Mouse (Mus musculus) CH12.LX (cell line): ENCODE results near the gene Ldlrad3.

Source experiments
- CTCF ChIP-seq, 2 experiments: IDR thresholded peaks in 1 of 2; conservative IDR thresholded peaks in 1 of 2; 2 replicates each; pipeline ENCODE4 v1.5.1; 2011 to 2012; ENCODE audit warnings: low read depth in 2 of 2, low read length in 2 of 2, improper control_type of control experiment in 1 of 2, inconsistent platforms in 1 of 2, mild to moderate bottlenecking in 1 of 2, moderate library complexity in 1 of 2
- IRF4 ChIP-seq: IDR thresholded peaks from 2 replicates; pipeline ENCODE4 v1.6.1; 2014; ENCODE audit warnings: low read depth, mild to moderate bottlenecking, inconsistent platforms, low read length, improper control_type of control experiment
- POLR2A ChIP-seq: IDR thresholded peaks from 2 replicates; pipeline ENCODE4 v1.6.1; 2011; ENCODE audit warnings: low read depth, mild to moderate bottlenecking, improper control_type of control experiment, low read length
- ZC3H11A ChIP-seq: IDR thresholded peaks from 2 replicates; pipeline ENCODE4 v1.6.1; 2012; ENCODE audit warnings: low read depth, mild to moderate bottlenecking, inconsistent platforms, low read length, improper control_type of control experiment

DNA sequence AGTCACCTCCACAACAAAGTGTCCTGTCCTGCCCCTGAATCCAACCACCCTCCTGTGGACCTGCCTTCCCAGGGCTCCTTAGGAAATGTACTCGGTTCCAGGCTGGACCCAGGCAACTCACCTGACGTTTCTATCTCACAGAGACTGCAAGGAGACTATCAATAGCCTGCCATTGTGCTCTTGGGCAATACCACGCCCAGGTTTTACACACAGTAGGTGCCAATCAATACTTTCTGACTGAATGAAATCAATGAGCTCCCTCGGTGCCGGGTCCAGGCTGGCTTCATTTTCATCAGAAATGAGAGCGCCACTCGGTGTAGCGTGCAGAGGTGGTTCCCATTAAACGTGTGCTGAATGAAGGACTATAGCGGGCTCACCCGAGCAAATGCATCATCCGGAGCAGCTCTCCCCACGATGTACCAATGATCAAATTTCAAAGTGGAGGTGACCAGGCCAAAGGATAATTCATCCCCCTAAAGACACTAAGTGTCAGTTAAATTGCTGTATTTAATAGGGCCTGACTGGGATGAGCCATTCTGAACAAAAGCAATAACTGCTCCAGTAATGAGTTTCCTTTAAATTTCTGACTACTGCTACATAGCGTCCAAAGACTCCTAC, 43.4 kb downstream of the Ldlrad3 start:
- TF ChIP-seq IRF4: no peak
- TF ChIP-seq ZC3H11A: no peak
- TF ChIP-seq CTCF (conservative IDR thresholded peaks at IDR 0.05 in 1 of 2, IDR thresholded peaks at IDR 0.05 in 1 of 2; ENCODE audit: low read depth in 2 of 2, low read length in 2 of 2): no peak
- no peak for TF ChIP-seq POLR2A
